Mouse (Mus musculus): Measurements from ENCODE around the gene Mtnr1a.

Mtnr1a gene

GRCm38 (mm10) chr8:45109371-45110063 is 40.6 kb downstream of the Mtnr1a start:
- DNase-seq (ENCODE audit: extremely low read depth, low read depth) = no peak

GRCm38 (mm10) chr8:45110064-45110812 is 41.3 kb downstream of the Mtnr1a start:
- peak; percentile 21 for DNase-seq (ENCODE audit: extremely low read depth, low read depth)

DNA sequence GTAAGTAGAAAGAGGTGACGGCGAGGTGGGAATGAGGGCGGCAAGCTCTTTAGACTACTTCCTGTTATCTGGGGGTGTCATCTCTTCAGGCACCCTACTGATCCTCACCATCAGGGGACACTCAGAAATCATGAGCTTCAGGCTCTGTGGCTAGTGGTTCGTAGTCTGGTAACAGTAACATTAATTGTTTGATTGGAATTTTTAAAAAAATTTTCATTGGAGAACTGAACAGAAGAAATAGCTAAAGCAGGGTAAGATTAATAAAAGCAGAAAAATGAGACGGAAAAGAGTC is 41.8 kb downstream of the Mtnr1a start:
- DNase-seq (ENCODE audit: extremely low read depth, low read depth) = peak; percentile 6

DNA sequence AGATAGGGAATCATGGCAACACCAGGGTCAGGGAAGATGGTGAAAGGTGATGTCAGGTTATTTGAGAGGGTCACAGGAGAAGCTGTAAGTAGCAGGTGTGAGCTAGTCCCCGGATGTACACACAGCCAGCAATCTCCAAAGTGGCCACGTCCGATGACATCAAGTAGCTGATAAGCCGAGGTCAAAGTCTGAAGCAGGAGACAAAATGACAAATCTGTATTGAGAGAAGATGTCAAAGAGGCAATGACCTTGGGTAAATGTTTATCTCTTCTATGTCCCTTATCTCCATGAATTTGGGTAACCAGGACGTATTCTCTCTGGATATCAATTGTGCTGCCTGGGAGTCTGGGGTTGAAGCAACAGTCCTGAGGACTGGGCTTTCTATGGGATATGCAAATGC is 42.9 kb downstream of the Mtnr1a start:
- DNase-seq (ENCODE audit: extremely low read depth, low read depth) = no peak

- DNase-seq (ENCODE audit: extremely low read depth, low read depth) = no peak
Measured at GRCm38 (mm10) chr8:45117588-45117987, 48.7 kb downstream of the Mtnr1a start.

- DNase-seq (ENCODE audit: extremely low read depth, low read depth) = no peak
Measured at GRCm38 (mm10) chr8:45125680-45126079, 56.7 kb downstream of the Mtnr1a start.
